Mouse (Mus musculus): ENCODE data around the gene Wnk2.
"Not testable (repeated sequence)": the region's sequence is repeated elsewhere in the genome, so short reads cannot be mapped to it uniquely, and the experiment has no call there.

Gene Wnk2

GRCm38 (mm10) chr13:49088874-49089273 lies 58.9 kb downstream of the Wnk2 start:
- DNase-seq: no peak

DNA sequence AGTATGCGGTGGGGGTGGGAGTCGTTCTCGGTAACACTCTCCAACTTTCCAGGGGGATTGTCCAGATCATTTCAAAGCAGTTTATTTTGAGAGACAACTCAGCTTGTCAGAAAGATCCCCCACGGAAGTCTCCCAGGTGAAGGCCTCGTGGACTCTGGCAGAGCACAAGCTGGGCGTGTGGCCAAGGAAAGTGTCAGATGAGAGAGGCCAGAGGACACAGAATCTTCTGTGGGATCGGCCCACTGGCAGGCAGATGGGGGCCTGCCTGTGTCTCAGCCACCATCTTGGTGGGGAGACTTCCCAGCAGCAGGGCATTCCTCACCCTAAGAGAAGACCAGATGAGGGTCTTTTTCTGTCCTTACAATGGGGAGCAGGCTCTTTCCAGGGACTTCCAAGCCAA lies 60.4 kb downstream of the Wnk2 start:
- no peak for DNase-seq

DNA sequence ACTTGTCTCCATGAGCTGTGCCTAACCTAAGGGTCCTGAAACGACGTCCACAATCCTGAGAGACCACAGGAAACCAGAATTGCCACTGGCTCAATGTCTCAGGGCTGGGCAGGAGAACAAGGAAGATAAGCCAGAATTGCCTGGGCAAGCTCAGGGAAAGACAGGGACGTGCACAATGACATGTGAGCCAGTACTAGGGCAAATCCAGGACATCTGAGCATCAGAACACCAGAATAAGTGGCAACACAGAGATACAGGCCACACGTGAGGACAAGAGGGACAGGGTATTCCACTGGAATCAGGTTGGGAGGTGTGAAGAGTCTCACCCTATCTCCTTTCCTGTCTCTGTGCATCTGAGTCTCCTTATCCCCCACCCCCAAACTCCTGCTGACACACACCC lies 61.4 kb downstream of the Wnk2 start:
- no peak for DNase-seq

DNA sequence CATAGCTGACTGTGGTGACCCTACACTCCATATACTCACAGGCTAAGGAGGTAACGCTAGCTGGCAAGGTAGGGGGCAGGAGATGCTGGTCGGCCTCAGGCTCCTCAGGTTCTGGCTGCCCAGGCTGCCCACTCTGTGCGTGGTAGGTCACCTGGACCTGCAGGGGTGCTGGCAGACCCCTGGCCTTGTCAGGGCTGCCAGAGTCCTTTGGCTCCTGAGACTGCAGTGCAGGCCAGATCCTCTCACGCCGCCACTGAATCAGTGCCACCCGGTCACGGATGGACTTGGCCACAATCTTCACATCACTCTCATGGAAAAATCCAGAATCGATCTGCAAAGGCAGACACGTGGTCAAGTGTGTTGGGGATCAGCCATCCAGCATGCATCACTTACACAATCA lies 62.6 kb downstream of the Wnk2 start:
- no peak for DNase-seq

GRCm38 (mm10) chr13:49084781-49085180 lies 63.0 kb downstream of the Wnk2 start:
- no peak for DNase-seq

- no peak for DNase-seq
Observed at GRCm38 (mm10) chr13:49083941-49084340, 63.9 kb downstream of the Wnk2 start.

DNA sequence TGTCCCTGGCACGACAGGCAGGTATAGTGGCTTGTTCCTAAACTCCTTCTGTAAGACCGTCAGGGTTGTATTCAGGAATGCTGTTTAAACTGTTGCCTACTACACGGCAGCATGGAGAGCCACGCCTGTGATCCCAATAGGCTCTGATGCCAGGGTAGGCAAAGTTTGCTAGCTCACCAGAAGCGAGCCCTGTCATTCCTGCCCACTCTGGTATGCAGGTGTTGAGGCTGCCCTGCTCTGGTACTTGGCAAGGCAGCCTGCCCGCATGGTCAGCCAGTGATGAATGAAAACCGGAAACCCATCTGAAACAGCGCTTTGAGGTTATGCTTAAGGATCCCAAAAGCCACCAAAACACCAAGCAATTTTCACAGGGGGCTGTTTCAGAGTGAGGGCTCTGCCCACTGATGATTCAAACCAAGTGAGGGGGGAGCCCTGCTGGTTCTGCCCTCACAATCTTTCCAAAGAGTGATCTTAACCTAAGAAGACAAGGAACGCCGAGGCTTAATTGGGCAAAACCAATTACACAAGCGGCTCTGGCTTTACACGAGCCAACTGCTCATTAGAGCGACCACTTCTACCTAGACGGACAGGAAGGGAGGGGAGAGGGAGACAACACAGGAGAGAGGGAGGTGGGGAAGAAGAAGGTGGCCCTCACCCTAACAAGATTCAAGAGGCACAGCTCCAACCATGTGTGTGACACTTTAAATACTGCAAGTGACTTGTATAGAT lies 65.5 kb downstream of the Wnk2 start:
- DNase-seq: no peak

GRCm38 (mm10) chr13:49076196-49076595 lies 71.6 kb downstream of the Wnk2 start:
- no peak for DNase-seq

DNA sequence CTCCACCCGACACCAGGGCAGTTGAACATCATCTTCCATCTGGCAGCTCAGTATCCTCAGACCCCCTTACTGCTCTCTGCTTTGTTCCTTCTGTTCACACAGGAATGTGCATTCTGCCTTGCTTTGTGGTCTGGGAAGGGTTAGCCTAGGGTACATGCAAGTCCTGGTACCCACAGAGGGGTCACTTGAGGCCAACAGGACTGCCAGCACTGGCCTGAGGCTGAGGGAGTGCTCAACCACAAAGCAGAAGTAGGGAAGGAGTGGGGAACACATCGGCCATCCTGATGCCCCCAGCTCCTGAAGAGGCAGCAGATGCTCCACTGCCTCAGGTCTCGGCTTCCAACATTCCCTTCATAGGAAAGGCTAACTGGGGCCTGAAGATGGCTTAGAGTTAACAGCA lies 72.4 kb downstream of the Wnk2 start:
- no peak for DNase-seq

DNA sequence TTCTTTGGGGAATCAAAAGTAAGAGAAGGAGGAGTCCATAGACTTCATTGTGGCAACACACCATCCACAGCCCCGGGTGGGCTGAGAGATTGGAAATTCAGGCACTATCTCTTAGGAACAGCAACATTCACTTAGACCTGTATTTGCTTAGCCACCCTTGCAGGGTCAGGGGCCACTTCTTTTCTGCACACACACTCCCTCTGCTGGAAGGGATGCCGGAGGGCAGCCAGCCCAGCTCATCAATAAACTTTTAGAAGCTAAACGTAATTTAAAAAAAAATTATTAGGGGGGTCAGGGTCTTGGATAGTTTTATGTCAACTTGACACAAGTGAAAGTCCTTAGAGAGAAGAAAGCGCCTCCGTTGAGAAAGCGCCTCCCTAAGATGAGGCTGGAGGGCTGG lies 74.5 kb downstream of the Wnk2 start:
- no peak for DNase-seq

- no peak for DNase-seq
Observed at GRCm38 (mm10) chr13:49071861-49072260, 76.0 kb downstream of the Wnk2 start.

GRCm38 (mm10) chr13:49069979-49070378 lies 77.8 kb downstream of the Wnk2 start:
- DNase-seq: no peak

GRCm38 (mm10) chr13:49069393-49069792 lies 78.4 kb downstream of the Wnk2 start:
- DNase-seq: no peak

DNA sequence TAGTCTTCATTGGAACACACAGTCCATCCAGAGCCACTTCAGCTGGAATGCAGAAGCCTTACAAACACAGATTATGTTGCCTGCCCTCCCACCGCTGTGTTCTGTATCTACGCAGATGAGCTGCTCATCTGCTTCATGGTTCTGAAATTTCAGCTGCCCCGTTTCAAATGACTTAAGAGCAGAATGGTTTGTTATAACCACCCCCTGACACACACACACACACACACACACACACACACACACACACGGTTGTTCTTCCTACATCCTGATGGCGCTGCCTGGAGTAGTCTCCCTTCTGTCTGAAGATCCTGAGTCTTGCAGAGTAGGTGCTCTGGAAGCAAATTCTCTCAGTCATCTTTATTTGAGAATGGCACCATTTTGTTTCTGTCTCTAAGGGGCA lies 83.6 kb downstream of the Wnk2 start:
- no peak for DNase-seq

DNA sequence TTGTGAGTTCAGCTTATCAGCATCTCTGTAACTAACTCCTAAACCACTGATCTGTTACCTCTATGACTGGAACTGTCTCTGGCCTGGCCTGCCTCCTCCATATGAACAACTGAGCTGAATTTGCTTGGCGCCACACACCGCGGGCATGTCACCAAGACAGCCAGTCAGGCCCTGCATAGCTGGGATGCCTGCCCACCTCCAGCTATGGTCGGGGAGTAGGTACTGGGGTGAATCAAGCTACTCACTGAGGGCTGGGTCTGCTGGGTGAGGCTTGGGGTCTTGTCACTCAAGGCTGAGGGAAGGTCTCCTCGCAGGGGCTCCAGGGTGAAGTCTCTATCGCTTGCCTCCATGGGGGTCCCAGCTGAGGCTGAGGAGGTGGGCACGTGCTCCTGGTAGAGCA lies 87.4 kb downstream of the Wnk2 start:
- DNase-seq: no peak

GRCm38 (mm10) chr13:49058528-49058927 lies 89.3 kb downstream of the Wnk2 start:
- DNase-seq: peak; percentile 50

GRCm38 (mm10) chr13:49056304-49056703 lies 91.5 kb downstream of the Wnk2 start:
- no peak for DNase-seq

GRCm38 (mm10) chr13:49054753-49055152 lies 93.1 kb downstream of the Wnk2 start:
- not testable (repeated sequence) for DNase-seq

- DNase-seq: no peak
Observed at GRCm38 (mm10) chr13:49053333-49053732, 94.5 kb downstream of the Wnk2 start.

DNA sequence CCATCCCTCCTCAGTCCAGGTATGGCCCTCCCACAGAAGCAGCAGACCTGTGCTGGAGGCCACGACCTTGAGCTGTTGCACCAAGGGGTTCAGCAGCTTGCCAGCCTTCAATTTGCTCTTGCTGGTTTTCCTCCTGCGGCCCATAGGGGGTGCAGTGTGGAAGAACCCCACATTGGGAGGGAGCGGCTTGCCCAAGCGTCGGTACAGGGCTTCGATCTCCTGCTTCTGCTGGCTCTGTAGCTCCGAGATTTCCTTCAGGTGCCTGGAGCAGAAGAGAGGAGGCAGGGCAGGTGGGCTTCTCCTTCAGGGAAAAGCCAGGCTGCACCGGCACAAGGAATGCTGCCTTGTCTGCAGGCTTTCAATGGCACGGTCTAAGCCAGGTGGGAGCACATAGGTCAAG lies 95.3 kb downstream of the Wnk2 start:
- peak; percentile 13 for DNase-seq

- DNase-seq: no peak
Observed at GRCm38 (mm10) chr13:49047393-49047792, 100.4 kb downstream of the Wnk2 start.

DNA sequence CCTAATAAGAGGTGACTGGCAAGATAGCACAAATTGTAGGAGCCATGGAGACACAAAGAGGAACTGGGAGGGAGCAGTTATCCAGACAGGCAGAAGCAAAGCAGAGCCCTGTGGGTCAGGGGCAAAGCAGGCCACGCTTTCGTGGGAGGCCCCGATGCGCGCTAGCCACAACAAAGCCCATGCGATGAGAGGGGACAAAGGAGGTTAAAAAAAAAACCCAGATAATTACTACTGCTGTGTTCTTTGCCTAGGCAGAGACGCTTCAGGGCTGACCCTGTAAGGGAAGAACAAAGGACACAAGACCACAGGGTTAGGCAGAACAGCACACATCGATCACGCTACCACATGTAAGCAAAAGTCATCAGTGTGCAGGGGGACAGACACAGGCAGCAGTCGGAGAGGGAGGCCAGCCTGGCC lies 103.7 kb downstream of the Wnk2 start:
- DNase-seq: no peak

DNA sequence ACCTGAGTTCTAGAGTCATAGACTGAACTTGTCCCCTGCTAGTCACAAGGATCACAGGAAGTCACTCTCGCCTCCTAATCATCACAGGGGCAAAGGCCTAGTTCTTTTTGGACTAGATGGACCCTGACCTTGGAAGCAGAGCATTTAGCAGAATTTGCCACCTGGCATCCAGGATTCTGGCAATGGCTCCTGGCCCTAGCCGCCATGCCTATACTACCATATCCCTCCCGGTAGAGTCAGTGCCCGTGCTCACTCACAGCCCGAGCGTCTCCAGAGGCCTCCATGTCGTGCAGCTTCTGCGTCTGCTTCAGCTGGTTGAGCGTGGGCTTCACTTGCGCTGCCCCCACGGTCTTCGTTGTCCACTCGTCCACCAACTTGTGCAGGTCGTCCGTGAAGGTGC lies 105.4 kb downstream of the Wnk2 start:
- DNase-seq: no peak

DNA sequence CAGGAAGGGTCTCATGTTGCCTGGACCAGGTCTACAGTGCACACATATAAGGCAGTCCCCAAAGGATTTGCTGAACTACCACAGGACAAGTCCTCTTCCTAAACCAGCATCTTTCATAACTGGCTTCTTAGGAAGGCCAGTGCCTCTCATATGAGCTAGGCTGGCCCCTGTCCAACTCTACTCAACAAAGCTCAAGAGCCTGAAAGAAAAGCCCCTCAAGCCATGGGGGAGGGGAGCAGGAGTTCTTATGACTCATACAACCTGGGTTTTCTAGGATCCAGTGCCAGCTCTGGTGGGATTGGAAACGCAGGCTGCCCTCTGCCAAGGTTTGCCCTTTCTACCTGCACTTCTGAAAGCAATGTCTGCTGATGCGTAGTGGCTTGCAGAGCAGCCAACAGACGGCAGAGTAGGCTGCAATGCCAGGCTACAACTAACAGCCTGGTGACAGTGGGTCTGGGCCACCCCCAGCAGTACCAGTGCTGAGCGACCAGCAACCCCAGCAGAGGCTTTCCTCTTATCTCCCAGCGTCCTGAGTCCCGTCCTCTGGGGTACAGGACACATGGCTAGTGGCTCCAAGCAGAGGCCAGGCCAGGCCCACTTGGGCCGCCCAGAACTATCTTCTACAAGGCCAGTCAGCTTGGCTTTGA lies 110.8 kb downstream of the Wnk2 start:
- peak; percentile 25 for DNase-seq

GRCm38 (mm10) chr13:49036436-49036835 lies 111.4 kb downstream of the Wnk2 start:
- DNase-seq: no peak

Data from lung, postnatal 14 days (tissue).